Mouse (Mus musculus) ES-CJ7 (cell line): ENCODE measurements at regions not wholly inside any gene's neighbourhood (a gene's known extent, or its start where the extent isn't known, plus 50 kb on each side); places are given as distances from the start of the nearest gene placed in this dataset.
A peak's percentile ranks its signal among the peaks of the same experiment; 100 is the strongest.

Source experiments
- DNase-seq: peaks from one replicate; pipeline ENCODE4 v3.0.0; 2011; ENCODE audit warnings: low read depth, low spot score

GRCm38 (mm10) chr4:121735636-121736325 is 113.9 kb upstream of the Gm12887 start:
- peak; percentile 54 for DNase-seq
